Mouse (Mus musculus) G1E (cell line): ENCODE measurements around the gene Coil.

ENCODE experiments used
- CTCF ChIP-seq: IDR thresholded peaks from 2 replicates; pipeline ENCODE4 v1.5.1; 2012; ENCODE audit warnings: low read depth, low read length, inconsistent platforms, mixed read lengths
- GATA1 ChIP-seq: IDR thresholded peaks from 2 replicates; pipeline ENCODE4 v1.6.1; 2012; ENCODE audit warnings: borderline replicate concordance, low read length, inconsistent platforms, mixed read lengths
- POLR2AphosphoS5 ChIP-seq: IDR thresholded peaks from 2 replicates; pipeline ENCODE4 v1.6.1; 2012; ENCODE audit warnings: low read depth, low read length, inconsistent platforms; ENCODE audit not compliant: insufficient replicate concordance
- TAL1 ChIP-seq: conservative IDR thresholded peaks from 2 replicates; pipeline ENCODE4 v1.6.1; 2012; ENCODE audit warnings: low read depth, low read length, inconsistent platforms, mixed read lengths

DNA sequence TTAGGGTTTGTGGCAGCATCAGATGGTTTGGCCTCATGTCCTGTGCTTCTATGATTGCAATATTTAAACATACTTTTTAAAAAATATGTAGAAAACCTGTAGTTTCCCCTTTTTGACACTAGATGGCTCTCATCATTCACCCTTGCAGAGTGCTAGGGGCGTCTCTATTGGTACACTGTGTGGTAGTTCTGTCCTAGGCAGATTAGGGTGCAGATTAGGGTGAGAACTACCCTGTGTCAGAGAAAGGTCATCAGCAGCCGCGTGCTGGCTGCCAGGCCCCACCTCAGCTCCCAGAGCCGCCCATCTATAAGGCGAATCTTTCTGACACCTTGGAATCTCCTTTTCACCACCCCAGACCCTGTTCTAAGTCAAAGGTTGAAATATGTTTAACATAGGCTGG is 19.5 kb downstream of the Coil start:
- TF ChIP-seq CTCF, result no peak
- TF ChIP-seq POLR2AphosphoS5, result no peak
- TF ChIP-seq GATA1, result no peak
- no peak for TF ChIP-seq TAL1
